In genomic region chr13:41663501-41664195, GRCm38 (mm10) we compare ENCODE assay signal across 17 mouse cellular contexts. TPM values are rescaled to one million over a fixed set of nuclear protein-coding genes. Genes with fewer than 3 reads are reported as not detected.
DNase-seq lines count a peak whose midpoint lies in the region; ATAC-seq and TF ChIP-seq lines count a peak whose summit lies in the region.
"Had no signal": no experiment of that assay in that cellular context is flagged by ENCODE, and none has a peak within 500 bp of the region (broad histone marks: within the 10 kb centered on the region; RNA-seq: fewer than 3 reads in every experiment).

No protein-coding gene starts in this region.

- 86% methylated on average over 14 of the region's 14 CpGs for WGBS in kidney, embryonic 14.5 days
- 61% methylated on average over 14 of the region's 14 CpGs for WGBS in bone marrow, adult 2 months

- H3K4me1 ChIP-seq in kidney, embryonic 14.5 days (ENCODE audit: control insufficient read depth, insufficient read depth, low read length) = peaks cover 21% of the 10 kb centered on the region; the same call in 1 of the 2 replicates
- H3K4me1 ChIP-seq in bone marrow, adult 2 months (ENCODE audit: control insufficient read depth, insufficient read depth, low read length) = peaks cover 4% of the 10 kb centered on the region; the same call in 1 of the 2 replicates

- peak; percentile 60 for DNase-seq in heart, adult 11 months
- no peak for DNase-seq in heart, postnatal 14 days
- DNase-seq in kidney, adult 9 months = peak; percentile 42
- peak; percentile 47 to 51 for DNase-seq in kidney, postnatal 36 days
- DNase-seq in cerebellum, postnatal 25 days = no peak
- DNase-seq in gastrocnemius, postnatal 25 days = no peak
- DNase-seq: layer of hippocampus, postnatal 36 days; thymus, adult 2 months had no signal

- H3K9me3 ChIP-seq in kidney, embryonic 14.5 days (ENCODE audit: control insufficient read depth, low read length) = no peaks in the 10 kb centered on the region
- H3K9me3 ChIP-seq: embryonic facial prominence, embryonic 10.5 days; hindbrain, embryonic 12.5 days; intestine, embryonic 15.5 days; limb, embryonic 15.5 days; liver, embryonic 15.5 days; megakaryocyte, embryonic 14.5 days; stomach, embryonic 15.5 days had no signal

- H3K4me2 ChIP-seq in kidney, embryonic 14.5 days (replicated peaks; ENCODE audit: low read depth, low read length) = no peak overlapping the region
- H3K4me2 ChIP-seq: hindbrain, embryonic 12.5 days; intestine, embryonic 15.5 days; limb, embryonic 15.5 days; liver, embryonic 15.5 days; stomach, embryonic 15.5 days had no signal

- no peak for TF ChIP-seq POLR2A in bone marrow, adult 2 months (IDR thresholded peaks at IDR 0.05; ENCODE audit: borderline replicate concordance, control insufficient read depth, low read depth, low read length)

- intact Hi-C loops in heart, postnatal 14 days (cut with DNase I) = loop anchor here (5.0 kb wide), 1 partner anchor 39 kb away; no protein-coding TSS in a partner anchor

- no peak overlapping the region for H3K4me3 ChIP-seq in kidney, embryonic 14.5 days (ENCODE audit: low read length)
- no peak overlapping the region for H3K4me3 ChIP-seq in bone marrow, adult 2 months (replicated peaks; ENCODE audit: control insufficient read depth, low read depth, low read length)
- H3K4me3 ChIP-seq: embryonic facial prominence, embryonic 10.5 days; hindbrain, embryonic 12.5 days; intestine, embryonic 15.5 days; limb, embryonic 15.5 days; liver, embryonic 15.5 days; stomach, embryonic 15.5 days had no signal

- no peak for TF ChIP-seq CTCF in bone marrow, adult 2 months (IDR thresholded peaks at IDR 0.05; ENCODE audit: control insufficient read depth, insufficient read depth, low read length)

- no peaks in the 10 kb centered on the region for H3K36me3 ChIP-seq in kidney, embryonic 14.5 days (ENCODE audit: control insufficient read depth, insufficient read depth, low read length)
- H3K36me3 ChIP-seq: embryonic facial prominence, embryonic 10.5 days; hindbrain, embryonic 12.5 days; intestine, embryonic 15.5 days; limb, embryonic 15.5 days; liver, embryonic 15.5 days; stomach, embryonic 15.5 days had no signal

- no peak overlapping the region for H3K27ac ChIP-seq in kidney, embryonic 14.5 days (ENCODE audit: low read depth, low read length)
- H3K27ac ChIP-seq in bone marrow, adult 2 months (ENCODE audit: control insufficient read depth, insufficient read depth, low read depth, low read length, poor library complexity) = peak overlapping the region; percentile 47
- H3K27ac ChIP-seq: hindbrain, embryonic 12.5 days; intestine, embryonic 15.5 days; liver, embryonic 15.5 days had no signal

- ATAC-seq in kidney, embryonic 14.5 days (ENCODE audit: low FRiP score, low TSS enrichment) = no peak

- H3K27me3 ChIP-seq in kidney, embryonic 14.5 days (ENCODE audit: control insufficient read depth, insufficient read depth, low read length) = no peaks in the 10 kb centered on the region
- H3K27me3 ChIP-seq: hindbrain, embryonic 12.5 days; intestine, embryonic 15.5 days; limb, embryonic 15.5 days; liver, embryonic 15.5 days; megakaryocyte, embryonic 14.5 days; stomach, embryonic 15.5 days had no signal

- no peak overlapping the region for H3K9ac ChIP-seq in kidney, embryonic 14.5 days (ENCODE audit: low read depth, low read length)
- H3K9ac ChIP-seq: hindbrain, embryonic 12.5 days; intestine, embryonic 15.5 days; limb, embryonic 15.5 days; liver, embryonic 15.5 days; stomach, embryonic 15.5 days had no signal

RNA-seq across cellular contexts. Expression of gene Tmem170b, which starts 57.9 kb away (rescaled TPM):
- 10 to 100 TPM; 18.4 to 20.5 TPM for total RNA-seq in heart, postnatal 14 days (2021)
- 7.6 and 13.6 TPM in 2 replicates for polyA plus RNA-seq in kidney, embryonic 14.5 days (2014; fragmentation: Nextera tagmentation; extraction: Ambion mirVana)
- polyA plus RNA-seq in bone marrow, adult 2 months (2011; ENCODE audit: insufficient read depth, insufficient read length, low replicate concordance, missing spikeins) = 3.2 and 7.1 TPM in 2 replicates
- total RNA-seq in gastrocnemius, postnatal 25 days (2021) = 10 to 100 TPM; 22.0 to 23.6 TPM

Comparison
In these comparisons a context has a peak if more than half of its experiments do, and no peak if none do; other contexts are left out.
1. DNase-seq: peak in heart, adult 11 months (single experiment), kidney, adult 9 months (single experiment) and kidney, postnatal 36 days (2 of 2); none in heart, postnatal 14 days (0 of 2), cerebellum, postnatal 25 days (0 of 2) and gastrocnemius, postnatal 25 days (single experiment).